Mouse (Mus musculus) erythroblast, embryonic 14.5 days (primary cell): ENCODE results near the gene Mogat1.

Experiments used
- GATA1 ChIP-seq: IDR thresholded peaks from 2 replicates; pipeline ENCODE4 v1.6.1; 2012; ENCODE audit warnings: low read length, inconsistent platforms, mixed read lengths
- TAL1 ChIP-seq: IDR thresholded peaks from 3 replicates; pipeline ENCODE4 v1.6.1; 2012; ENCODE audit warnings: low read length, inconsistent platforms, mixed read lengths

GRCm38 (mm10) chr1:78525189-78525886 is 14.5 kb downstream of the Mogat1 start:
- TF ChIP-seq TAL1, result no peak
- TF ChIP-seq GATA1, result no peak
